Mouse (Mus musculus) intestine, embryonic 16.5 days (tissue): Measurements from ENCODE around the gene Vmn1r5. TPM values are rescaled to one million over a fixed set of nuclear protein-coding genes. Genes with fewer than 3 reads are reported as not detected.

ENCODE experiments used
- ATAC-seq: fragments of 200-750 bp; cut with Nextera tagmentation; 2 replicates; pipeline ENCODE4 v1.8.0; 2017; ENCODE audit warnings: moderate TSS enrichment, moderate library complexity
- H3K27ac ChIP-seq: fragments of 300-500 bp; sonication (generic); 2 replicates; pipeline ENCODE4 v1.5.1; 2014; ENCODE audit warnings: mild to moderate bottlenecking, low read length
- H3K27me3 ChIP-seq: fragments of 300-500 bp; sonication (generic); replicated peaks from 2 replicates; pipeline ENCODE4 v1.6.1; 2014; ENCODE audit warnings: low read length, control low read depth, mixed read lengths; ENCODE audit not compliant: control insufficient read depth, insufficient read depth
- H3K36me3 ChIP-seq: fragments of 300-500 bp; sonication (generic); 2 replicates; pipeline ENCODE4 v1.6.1; 2014; ENCODE audit warnings: low read length, control low read depth; ENCODE audit not compliant: control insufficient read depth, insufficient read depth
- H3K4me1 ChIP-seq: fragments of 300-500 bp; sonication (generic); 2 replicates; pipeline ENCODE4 v1.6.1; 2014; ENCODE audit warnings: low read length, control low read depth, mixed read lengths; ENCODE audit not compliant: control insufficient read depth, insufficient read depth
- H3K4me2 ChIP-seq: fragments of 300-500 bp; sonication (generic); 2 replicates; pipeline ENCODE4 v1.6.1; 2014; ENCODE audit warnings: low read depth, low read length, control low read depth
- H3K4me3 ChIP-seq: fragments of 300-500 bp; sonication (generic); 2 replicates; pipeline ENCODE4 v1.5.1; 2014; ENCODE audit warnings: mild to moderate bottlenecking, low read length
- H3K9ac ChIP-seq: fragments of 300-500 bp; sonication (generic); 2 replicates; pipeline ENCODE4 v1.6.1; 2014; ENCODE audit warnings: low read depth, low read length
- H3K9me3 ChIP-seq: fragments of 300-500 bp; sonication (generic); 2 replicates; pipeline ENCODE4 v1.6.1; 2016; ENCODE audit warnings: low read length, control low read depth; ENCODE audit not compliant: control insufficient read depth
- WGBS: fragments of 180-500 bp; shearing (Covaris S2); extraction: QIAGEN DNeasy Blood & Tissue Kit; methylation state at CpG from one replicate; pipeline ENCODE4 v1.1.7; 2014; 5-methylcytosine and 5-hydroxymethylcytosine counted together
- polyA plus RNA-seq: library from polyadenylated mRNA; unstranded; fragments of >200 nt; fragmentation: Nextera tagmentation; extraction: Ambion mirVana; gene quantifications from 2 replicates; pipeline ENCODE4 v1.2.1, GENCODE M21; 2015

The Vmn1r5 gene
- polyA plus RNA-seq, 1 experiment from 2014 or later = not detected

DNA sequence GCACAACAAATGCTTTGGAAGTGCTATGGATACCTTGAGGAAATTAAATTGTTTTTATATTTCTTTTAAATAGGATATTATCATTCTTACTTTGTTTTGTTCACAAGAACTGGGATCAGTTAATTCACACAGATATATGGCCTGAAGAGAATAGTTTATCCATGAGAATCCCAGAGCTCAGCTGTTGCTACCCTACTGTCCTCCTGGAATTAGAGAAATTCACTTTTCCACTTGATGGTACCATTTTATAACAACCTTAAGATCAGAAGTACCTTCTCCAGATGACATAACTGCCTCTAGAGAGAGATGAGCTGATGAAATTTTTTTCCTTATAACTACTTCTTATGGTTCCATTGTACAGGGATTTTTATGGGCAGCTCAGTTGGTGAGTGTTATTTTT, 61.9 kb downstream of the Vmn1r5 start, which contains the start of gene Vmn1r8:
Gene Vmn1r8 (plus strand): TSS at position 301 of the 400 bp plus-strand sequence.
- H3K27ac ChIP-seq = no peak within 1 kb of the TSS
- no peak within 1 kb of the TSS for H3K4me3 ChIP-seq
- no peak within 1 kb of the TSS for H3K4me2 ChIP-seq
- no peaks in the 10 kb centered on the region for H3K36me3 ChIP-seq
- no peaks in the 10 kb centered on the region for H3K9me3 ChIP-seq
- ATAC-seq = no peak
- no peaks in the 10 kb centered on the region for H3K27me3 ChIP-seq
- H3K9ac ChIP-seq = no peak within 1 kb of the TSS
- no peaks in the 10 kb centered on the region for H3K4me1 ChIP-seq

DNA sequence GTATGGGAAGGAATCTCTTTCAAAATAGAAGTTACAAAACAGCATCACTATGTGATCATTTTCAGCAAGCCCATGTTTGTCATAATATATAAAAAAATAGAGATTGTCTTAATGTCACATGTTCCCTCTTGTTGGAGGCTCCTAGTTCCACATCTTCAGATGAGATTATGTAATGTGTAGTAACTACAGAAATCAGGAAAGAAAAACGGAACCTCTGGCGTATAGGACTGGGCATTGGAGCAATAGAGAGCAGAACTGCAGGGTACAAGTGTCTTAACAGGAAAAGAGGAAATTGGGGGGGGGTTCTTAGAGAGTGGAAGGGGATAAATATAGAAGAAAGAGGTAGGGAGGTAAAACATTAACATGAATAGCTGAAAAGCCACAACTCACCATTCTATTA, 64.6 kb downstream of the Vmn1r5 start:
- Histone ChIP-seq H3K4me3 (no peak overlapping the region), H3K27me3 (no peaks in the 10 kb centered on the region), H3K9me3 (no peaks in the 10 kb centered on the region), H3K9ac (no peak overlapping the region), H3K36me3 (no peaks in the 10 kb centered on the region), H3K27ac (no peak overlapping the region), H3K4me2 (no peak overlapping the region), H3K4me1 (no peaks in the 10 kb centered on the region)
- no peak for ATAC-seq
- 78% methylated on average over 2 of the region's 2 CpGs for WGBS

Other genes starting within 250 kb of the Vmn1r5 start
- 17.1 and 19.3 TPM in 2 replicates for gene Kbtbd2, start 172.5 kb upstream of the Vmn1r5 start, polyA plus RNA-seq
- gene Fkbp9, start 138.2 kb upstream of the Vmn1r5 start, polyA plus RNA-seq = 88.1 and 89.0 TPM in 2 replicates
- gene Nt5c3, start 46.3 kb upstream of the Vmn1r5 start, polyA plus RNA-seq = 63.2 and 68.4 TPM in 2 replicates
- 0.29 and 0.36 TPM in 2 replicates for gene Vmn1r4, start 46.3 kb upstream of the Vmn1r5 start, polyA plus RNA-seq
- gene Vmn1r6, start 27.0 kb downstream of the Vmn1r5 start, polyA plus RNA-seq = not detected in 2 replicates
- not detected in 2 replicates for gene Vmn1r7, start 55.1 kb downstream of the Vmn1r5 start, polyA plus RNA-seq
- not detected in 2 replicates for gene Vmn1r8, start 62.0 kb downstream of the Vmn1r5 start, polyA plus RNA-seq
- gene Vmn1r9, start 96.5 kb downstream of the Vmn1r5 start, polyA plus RNA-seq = not detected in 2 replicates
- gene Vmn1r10, start 139.2 kb downstream of the Vmn1r5 start, polyA plus RNA-seq = not detected in 2 replicates
- not detected in 2 replicates for gene Vmn1r11, start 163.2 kb downstream of the Vmn1r5 start, polyA plus RNA-seq
- gene Vmn1r12, start 186.6 kb downstream of the Vmn1r5 start, polyA plus RNA-seq = not detected in 2 replicates
- gene Vmn1r13, start 233.0 kb downstream of the Vmn1r5 start, polyA plus RNA-seq = not detected in 2 replicates